Mouse (Mus musculus) stomach, embryonic 14.5 days (tissue): ENCODE measurements at regions not wholly inside any gene's neighbourhood (a gene's known extent, or its start where the extent isn't known, plus 50 kb on each side); places are given as distances from the start of the nearest gene placed in this dataset.

Source experiments
- ATAC-seq: fragments of 200-750 bp; cut with Nextera tagmentation; 2 replicates; pipeline ENCODE4 v1.8.0; 2017; ENCODE audit warnings: low read depth, moderate TSS enrichment; ENCODE audit not compliant: insufficient number of reproducible peaks, insufficient read depth, low FRiP score
- H3K27ac ChIP-seq: fragments of 300-500 bp; sonication (generic); 2 replicates; pipeline ENCODE4 v1.5.1; 2014; ENCODE audit warnings: mild to moderate bottlenecking, low read length, moderate library complexity, mixed read lengths
- H3K27me3 ChIP-seq: fragments of 300-500 bp; sonication (generic); 2 replicates; pipeline ENCODE4 v1.6.1; 2014; ENCODE audit warnings: low read length, control low read depth, mixed read lengths; ENCODE audit not compliant: control insufficient read depth, insufficient read depth
- H3K36me3 ChIP-seq: fragments of 300-500 bp; sonication (generic); 2 replicates; pipeline ENCODE4 v1.6.1; 2014; ENCODE audit warnings: mild to moderate bottlenecking, control low read depth, low read length, moderate library complexity, mixed read lengths; ENCODE audit not compliant: control insufficient read depth, insufficient read depth
- H3K4me1 ChIP-seq: fragments of 300-500 bp; sonication (generic); 2 replicates; pipeline ENCODE4 v1.6.1; 2014; ENCODE audit warnings: low read length, control low read depth, mixed read lengths; ENCODE audit not compliant: control insufficient read depth, insufficient read depth
- H3K4me2 ChIP-seq: fragments of 300-500 bp; sonication (generic); replicated peaks from 2 replicates; pipeline ENCODE4 v1.6.1; 2014; ENCODE audit warnings: low read depth, low read length, control low read depth
- H3K4me3 ChIP-seq: fragments of 300-500 bp; sonication (generic); 2 replicates; pipeline ENCODE4 v1.5.1; 2014; ENCODE audit warnings: low read depth, low read length, control low read depth
- H3K9ac ChIP-seq: fragments of 300-500 bp; sonication (generic); replicated peaks from 2 replicates; pipeline ENCODE4 v1.6.1; 2014; ENCODE audit warnings: low read depth, mild to moderate bottlenecking, control low read depth, low read length, moderate library complexity, mixed read lengths
- H3K9me3 ChIP-seq: fragments of 300-500 bp; sonication (generic); 2 replicates; pipeline ENCODE4 v1.6.1; 2016; ENCODE audit warnings: low read depth, low read length, control low read depth; ENCODE audit not compliant: control insufficient read depth
- WGBS: fragments of 180-500 bp; shearing (Covaris S2); extraction: QIAGEN DNeasy Blood & Tissue Kit; methylation state at CpG from one replicate; pipeline ENCODE4 v1.1.7; 2014; 5-methylcytosine and 5-hydroxymethylcytosine counted together

GRCm38 (mm10) chr2:174178801-174179200, 68.7 kb downstream of the Npepl1 start:
- Histone ChIP-seq H3K4me3 (no peak overlapping the region), H3K27ac (no peak overlapping the region), H3K4me2 (no peak overlapping the region), H3K4me1 (no peaks in the 10 kb centered on the region), H3K9ac (no peak overlapping the region), H3K27me3 (no peaks in the 10 kb centered on the region), H3K36me3 (no peaks in the 10 kb centered on the region), H3K9me3 (no peaks in the 10 kb centered on the region)
- 80% methylated on average over 6 of the region's 6 CpGs for WGBS
- ATAC-seq, result no peak

GRCm38 (mm10) chr2:174184797-174185196, 74.6 kb downstream of the Npepl1 start:
- no peak for ATAC-seq
- Histone ChIP-seq H3K4me2 (no peak overlapping the region), H3K27ac (no peak overlapping the region), H3K27me3 (no peaks in the 10 kb centered on the region), H3K9me3 (no peaks in the 10 kb centered on the region), H3K9ac (no peak overlapping the region), H3K4me3 (no peak overlapping the region), H3K4me1 (no peaks in the 10 kb centered on the region), H3K36me3 (no peaks in the 10 kb centered on the region)
- WGBS, result 64% methylated on average over 5 of the region's 5 CpGs

GRCm38 (mm10) chr2:174191071-174191470, 80.9 kb downstream of the Npepl1 start:
- H3K27me3 ChIP-seq, result no peaks in the 10 kb centered on the region
- no peak overlapping the region for H3K9ac ChIP-seq
- peaks cover 4% of the 10 kb centered on the region; the same call in 1 of the 2 replicates for H3K9me3 ChIP-seq
- ATAC-seq, result no peak
- H3K27ac ChIP-seq, result no peak overlapping the region
- 0 out of 2 replicates have a peak, but pooled peaks cover 4% of the 10 kb centered on the region for H3K4me1 ChIP-seq
- H3K4me3 ChIP-seq, result no peak overlapping the region
- no peaks in the 10 kb centered on the region for H3K36me3 ChIP-seq
- H3K4me2 ChIP-seq, result no peak overlapping the region
- WGBS, result 89% methylated on average over 2 of the region's 2 CpGs

- no peak overlapping the region for H3K27ac ChIP-seq
- H3K9ac ChIP-seq, result no peak overlapping the region
- no peak overlapping the region for H3K4me2 ChIP-seq
- H3K36me3 ChIP-seq, result no peaks in the 10 kb centered on the region
- WGBS, result 72% methylated on average over 2 of the region's 2 CpGs
- H3K9me3 ChIP-seq, result peaks cover 4% of the 10 kb centered on the region; the same call in 1 of the 2 replicates
- no peak overlapping the region for H3K4me3 ChIP-seq
- no peaks in the 10 kb centered on the region for H3K27me3 ChIP-seq
- no peak for ATAC-seq
- 0 out of 2 replicates have a peak, but pooled peaks cover 4% of the 10 kb centered on the region for H3K4me1 ChIP-seq
Measured at GRCm38 (mm10) chr2:174191516-174191915, 81.4 kb downstream of the Npepl1 start.

GRCm38 (mm10) chr2:174192026-174192425, 81.9 kb downstream of the Npepl1 start:
- Histone ChIP-seq H3K4me2 (no peak overlapping the region), H3K4me1 (0 out of 2 replicates have a peak, but pooled peaks cover 4% of the 10 kb centered on the region), H3K9ac (no peak overlapping the region), H3K4me3 (no peak overlapping the region), H3K9me3 (peaks cover 4% of the 10 kb centered on the region; the same call in 1 of the 2 replicates), H3K27ac (no peak overlapping the region), H3K27me3 (no peaks in the 10 kb centered on the region), H3K36me3 (no peaks in the 10 kb centered on the region)
- WGBS, result 84% methylated on average over 5 of the region's 5 CpGs
- no peak for ATAC-seq

- no peak overlapping the region for H3K9ac ChIP-seq
- 0 out of 2 replicates have a peak, but pooled peaks cover 4% of the 10 kb centered on the region for H3K4me1 ChIP-seq
- no peak overlapping the region for H3K4me2 ChIP-seq
- H3K27me3 ChIP-seq, result no peaks in the 10 kb centered on the region
- H3K36me3 ChIP-seq, result no peaks in the 10 kb centered on the region
- 42% methylated on average over 5 of the region's 5 CpGs for WGBS
- no peak overlapping the region for H3K4me3 ChIP-seq
- peak overlapping the region; percentile 35; the same call in 1 of the 2 replicates for H3K27ac ChIP-seq
- ATAC-seq, result no peak
- H3K9me3 ChIP-seq, result peaks cover 4% of the 10 kb centered on the region; the same call in 1 of the 2 replicates
Measured at GRCm38 (mm10) chr2:174193506-174193905, 83.4 kb downstream of the Npepl1 start.

GRCm38 (mm10) chr2:174195651-174196050, 85.5 kb downstream of the Npepl1 start:
- no peak overlapping the region for H3K4me2 ChIP-seq
- 0 out of 2 replicates have a peak, but pooled peaks cover 4% of the 10 kb centered on the region for H3K4me1 ChIP-seq
- no peaks in the 10 kb centered on the region for H3K36me3 ChIP-seq
- WGBS, result 90% methylated on average over 1 of the region's 1 CpGs
- H3K9ac ChIP-seq, result no peak overlapping the region
- H3K4me3 ChIP-seq, result no peak overlapping the region
- peaks cover 4% of the 10 kb centered on the region; the same call in 1 of the 2 replicates for H3K9me3 ChIP-seq
- ATAC-seq, result no peak
- no peak overlapping the region for H3K27ac ChIP-seq
- H3K27me3 ChIP-seq, result no peaks in the 10 kb centered on the region

- Histone ChIP-seq H3K4me3 (no peak overlapping the region), H3K4me2 (no peak overlapping the region), H3K9me3 (no peaks in the 10 kb centered on the region), H3K36me3 (no peaks in the 10 kb centered on the region), H3K9ac (no peak overlapping the region), H3K27ac (no peak overlapping the region), H3K27me3 (no peaks in the 10 kb centered on the region), H3K4me1 (0 out of 2 replicates have a peak, but pooled peaks cover 4% of the 10 kb centered on the region)
- ATAC-seq, result no peak
- 83% methylated on average over 16 of the region's 16 CpGs for WGBS
Measured at GRCm38 (mm10) chr2:174196696-174197215, 86.6 kb downstream of the Npepl1 start.
